Mouse (Mus musculus) layer of hippocampus, adult 2 months (tissue): ENCODE results near the gene Iqsec3. TPM values are rescaled to one million over a fixed set of nuclear protein-coding genes. Genes with fewer than 3 reads are reported as not detected.

Source experiments
- DNase-seq, 2 experiments: peaks; one replicate each; pipeline ENCODE4 v3.0.0; 2022; ENCODE audit warnings: low spot score in 2 of 2
- H3K27ac ChIP-seq: fragments of 200-600 bp; 2 replicates; pipeline ENCODE4 v1.8.1; 2022
- H3K4me3 ChIP-seq: fragments of 200-600 bp; 2 replicates; pipeline ENCODE4 v1.8.1; 2022; ENCODE audit warnings: mild to moderate bottlenecking
- CTCF ChIP-seq: fragments of 200-600 bp; conservative IDR thresholded peaks from 2 replicates; pipeline ENCODE4 v1.8.1; 2022; ENCODE audit warnings: antibody characterized with exemption, mild to moderate bottlenecking, moderate library complexity
- microRNA-seq, 2 experiments: library from miRNA; unstranded; fragments of <30 nt; microRNA quantifications; one replicate each; pipeline ENCODE4 v1.2.0; 2021
- total RNA-seq, 2 experiments: library from RNA; stranded (reverse); gene quantifications; 2 replicates each; pipeline ENCODE4 v1.2.3; 2021

Gene Iqsec3
- total RNA-seq, 2 experiments from 2014 or later, result 135 TPM

DNA sequence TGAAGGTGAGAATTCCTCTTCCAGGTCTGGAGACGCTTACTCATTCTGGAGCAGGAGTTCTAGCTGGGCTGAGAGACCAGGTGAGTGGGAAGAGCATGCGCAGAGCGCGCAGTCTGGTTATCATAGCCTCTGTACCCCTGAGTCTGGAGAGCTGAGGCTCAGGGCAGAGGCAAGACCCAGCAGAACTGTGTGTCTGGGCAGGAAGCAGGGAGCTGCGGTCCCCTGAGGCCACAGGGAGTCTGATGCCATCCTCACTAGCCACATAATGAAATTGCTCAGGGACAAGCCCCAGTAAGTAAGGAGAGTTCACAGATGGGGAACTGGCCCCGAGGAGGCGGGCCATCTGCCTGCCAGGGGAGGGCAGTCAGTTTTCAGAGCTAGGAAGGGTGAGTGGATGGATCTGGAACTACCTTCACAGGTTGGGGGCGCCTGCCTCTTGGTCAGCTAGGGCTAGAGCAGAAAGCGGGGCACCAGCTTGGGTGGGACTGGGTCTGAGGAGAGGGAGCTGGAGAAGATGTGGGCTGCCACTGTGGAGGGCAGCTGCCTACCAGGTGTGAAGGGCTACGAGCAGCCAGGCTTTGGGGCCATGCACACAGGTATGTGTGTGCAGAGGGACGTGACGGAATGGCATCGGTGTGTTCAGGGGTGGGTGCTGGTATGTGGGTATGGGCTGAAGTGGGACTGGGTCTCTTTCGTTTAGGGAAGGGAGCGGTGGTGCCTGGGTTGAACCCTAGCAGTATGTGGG lies 130.3 kb downstream of the Iqsec3 start, which contains the start of gene Slc6a12:
TSS of gene Slc6a12 (plus strand) at position 51 of the 745 bp plus-strand sequence.
- no peak within 1 kb of the TSS for H3K4me3 ChIP-seq
- DNase-seq, result no peak
- no peak for TF ChIP-seq CTCF
- no peak within 1 kb of the TSS for H3K27ac ChIP-seq

DNA sequence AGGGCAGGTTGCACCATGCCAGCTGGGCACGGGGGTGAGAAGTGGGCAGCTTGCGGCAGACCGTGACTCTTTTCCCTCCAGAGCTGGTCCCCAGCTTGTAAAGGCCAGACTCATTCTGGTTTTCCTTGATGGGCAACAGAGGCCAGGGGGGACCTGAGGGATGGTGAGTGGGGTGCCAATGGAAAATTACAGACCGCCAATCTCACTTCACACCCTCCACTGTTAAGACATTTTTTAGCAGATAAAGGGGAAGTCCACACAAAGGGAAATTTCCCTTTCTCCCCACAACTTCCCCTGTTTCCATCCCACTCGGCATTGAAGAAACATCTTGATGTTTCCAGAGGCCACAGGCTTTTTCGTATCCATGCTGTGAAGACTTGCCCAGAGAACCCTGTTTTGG lies 131.8 kb downstream of the Iqsec3 start:
- H3K4me3 ChIP-seq, result no peak overlapping the region
- H3K27ac ChIP-seq, result no peak overlapping the region
- DNase-seq, result no peak
- no peak for TF ChIP-seq CTCF

GRCm38 (mm10) chr6:121338519-121338896 lies 135.0 kb downstream of the Iqsec3 start:
- DNase-seq, result no peak
- TF ChIP-seq CTCF, result no peak
- H3K27ac ChIP-seq, result no peak overlapping the region
- no peak overlapping the region for H3K4me3 ChIP-seq

DNA sequence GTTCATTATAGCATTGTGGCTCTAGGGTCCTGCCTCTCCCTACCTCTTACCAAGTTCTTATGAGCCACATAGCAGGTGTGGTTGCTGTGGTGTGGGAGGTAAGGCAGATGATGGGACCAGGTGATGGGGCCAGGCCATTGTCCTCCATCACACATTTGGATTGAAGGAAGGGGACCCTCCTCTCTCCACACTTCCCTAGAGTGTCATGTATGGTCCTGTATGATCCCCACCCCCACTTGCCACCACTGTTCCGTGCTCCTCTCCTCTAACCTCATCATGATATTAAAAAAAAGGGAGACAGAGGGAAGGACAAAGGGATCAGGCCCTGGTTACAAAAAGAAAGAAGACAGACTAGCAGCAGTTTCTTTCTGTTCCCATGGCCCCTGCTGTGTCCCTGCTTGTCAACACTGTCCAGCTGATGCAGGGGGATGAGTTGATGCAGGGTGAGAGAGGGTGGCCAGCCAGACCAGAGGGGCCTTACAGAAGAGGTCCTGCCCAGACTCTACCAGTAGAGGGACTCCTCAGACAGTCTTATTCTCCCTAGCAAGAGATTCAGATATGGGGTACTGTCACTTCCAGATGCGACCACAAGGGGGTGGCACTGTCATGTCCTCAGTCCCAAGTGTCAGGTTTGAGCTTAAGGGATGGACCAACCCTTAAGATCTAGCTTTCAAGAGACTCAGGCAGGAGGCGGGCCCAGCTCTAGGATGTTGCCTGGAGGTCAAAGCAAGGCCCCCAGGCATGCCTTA lies 135.5 kb downstream of the Iqsec3 start:
- Histone ChIP-seq H3K4me3 (no peak overlapping the region), H3K27ac (no peak overlapping the region)
- peak; percentile 94 for TF ChIP-seq CTCF
- DNase-seq, result peak; percentile 72 to 85

GRCm38 (mm10) chr6:121337229-121337628 lies 136.2 kb downstream of the Iqsec3 start:
- Histone ChIP-seq H3K27ac (no peak overlapping the region), H3K4me3 (no peak overlapping the region)
- no peak for DNase-seq
- TF ChIP-seq CTCF, result no peak

DNA sequence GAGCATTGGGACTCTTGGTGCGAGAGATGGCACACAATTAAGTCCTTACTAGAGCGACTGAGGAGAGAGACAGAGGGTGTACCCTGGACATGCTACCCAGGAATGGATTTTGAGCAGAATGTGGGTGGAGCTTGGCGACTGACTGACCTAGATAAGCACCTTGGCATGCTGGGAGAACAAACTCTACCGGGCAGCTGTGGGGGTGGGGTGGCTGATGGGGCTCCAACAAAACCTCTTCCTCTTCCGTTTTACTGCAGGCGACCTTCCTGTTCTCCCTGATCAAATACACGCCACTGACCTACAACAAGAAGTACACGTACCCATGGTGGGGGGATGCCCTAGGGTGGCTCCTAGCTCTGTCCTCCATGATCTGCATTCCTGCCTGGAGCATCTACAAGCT lies 136.9 kb downstream of the Iqsec3 start:
- no peak for DNase-seq
- no peak for TF ChIP-seq CTCF
- Histone ChIP-seq H3K4me3 (no peak overlapping the region), H3K27ac (no peak overlapping the region)

- DNase-seq, result no peak
- no peak overlapping the region for H3K4me3 ChIP-seq
- H3K27ac ChIP-seq, result no peak overlapping the region
- no peak for TF ChIP-seq CTCF
These were observed 137.6 kb downstream of the Iqsec3 start for GRCm38 (mm10) chr6:121335841-121336240.

- Histone ChIP-seq H3K27ac (no peak overlapping the region), H3K4me3 (no peak overlapping the region)
- peak; percentile 12; the same call in 1 of the 2 replicates for TF ChIP-seq CTCF
- DNase-seq, result no peak
These were observed 143.5 kb downstream of the Iqsec3 start for GRCm38 (mm10) chr6:121329848-121330508.

GRCm38 (mm10) chr6:121328417-121328884 lies 145.0 kb downstream of the Iqsec3 start:
- no peak for TF ChIP-seq CTCF
- DNase-seq, result peak in 1 of 2 experiments; percentile 33
- Histone ChIP-seq H3K27ac (no peak overlapping the region), H3K4me3 (no peak overlapping the region)

GRCm38 (mm10) chr6:121326486-121327069 lies 146.9 kb downstream of the Iqsec3 start:
- Histone ChIP-seq H3K27ac (no peak overlapping the region), H3K4me3 (no peak overlapping the region)
- no peak for DNase-seq
- TF ChIP-seq CTCF, result no peak

- Histone ChIP-seq H3K4me3 (no peak overlapping the region), H3K27ac (no peak overlapping the region)
- TF ChIP-seq CTCF, result no peak
- DNase-seq, result no peak
These were observed 147.7 kb downstream of the Iqsec3 start for GRCm38 (mm10) chr6:121325740-121326139.

- TF ChIP-seq CTCF, result no peak
- no peak for DNase-seq
- Histone ChIP-seq H3K4me3 (no peak overlapping the region), H3K27ac (no peak overlapping the region)
These were observed 148.2 kb downstream of the Iqsec3 start for GRCm38 (mm10) chr6:121325298-121325697.

Small RNA genes lying within 50 kb of the gene (microRNA-seq; reads per million reads assigned to microRNA genes)
- gene Gm24855, result 0 reads per million in 2 experiments

Other genes starting within 250 kb of the Iqsec3 start
- gene Usp18, start 227.8 kb downstream of the Iqsec3 start, total RNA-seq, result under 1 TPM; 0.52 to 0.74 TPM
- gene Slc6a13, start 173.5 kb downstream of the Iqsec3 start, total RNA-seq, result 10 to 100 TPM in 1 of 2 experiments, 1 to 10 TPM in 1; 8.3 to 13.5 TPM
- 1 to 10 TPM in 1 of 2 experiments, under 1 TPM in 1; 0.93 to 2.1 TPM for gene Slc6a12, start 130.6 kb downstream of the Iqsec3 start, total RNA-seq
- 1 to 10 TPM; 3.5 to 4.4 TPM for gene A2m, start 161.7 kb upstream of the Iqsec3 start, total RNA-seq